Mouse (Mus musculus) spleen, embryonic (tissue): ENCODE measurements around the gene Sugt1.

ENCODE experiments used
- CTCF ChIA-PET: fragments of 350-600 bp; sonication (Branson Sonifier 250); formaldehyde crosslinking; loops from one replicate; lab custom pipeline; 2022; lab: Charles Lee

Sugt1 gene

DNA sequence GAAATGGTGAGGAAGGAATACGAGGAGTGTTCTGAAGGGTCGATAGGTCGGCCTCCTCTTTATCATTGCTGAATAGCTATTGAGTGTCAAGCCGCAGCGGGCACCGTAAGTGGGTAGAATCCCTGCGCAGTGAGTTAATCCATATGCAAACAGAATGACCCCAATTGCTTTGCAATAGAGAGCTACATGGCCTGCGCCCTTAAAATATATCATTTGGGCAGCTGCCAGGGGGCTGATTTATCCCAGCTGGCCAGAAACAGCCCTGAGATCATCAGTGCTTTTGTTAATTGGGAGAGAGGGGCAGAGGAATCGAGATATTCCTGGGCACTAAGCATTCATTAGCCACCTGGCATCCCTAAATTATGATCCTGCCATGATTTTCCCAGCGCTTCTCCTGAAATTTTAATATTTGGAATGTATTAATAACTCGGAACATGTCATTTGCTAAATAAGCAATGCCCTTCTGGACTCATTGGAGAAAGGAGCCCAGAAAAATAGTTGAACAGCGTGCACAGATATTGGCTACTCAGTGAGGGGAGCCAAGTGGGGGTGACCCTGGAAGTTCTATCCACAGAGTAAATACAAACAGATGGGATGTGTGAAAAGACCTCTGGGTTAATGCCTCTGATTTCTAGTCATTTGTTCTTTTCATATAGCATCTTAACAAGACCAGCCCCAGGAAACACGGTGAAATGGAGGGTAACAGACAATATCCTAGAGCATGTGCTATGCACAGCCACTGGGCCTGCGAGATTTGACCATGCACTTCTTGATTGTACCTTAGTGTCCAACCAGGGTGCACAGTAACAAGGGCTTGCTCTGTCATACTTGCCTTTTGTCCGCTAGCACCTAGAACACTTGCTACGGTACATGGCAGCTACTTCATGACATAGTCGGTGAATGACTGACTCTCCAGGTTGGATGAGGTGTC is 85.9 kb downstream of the Sugt1 start:
- CTCF ChIA-PET, result no interaction called here

DNA sequence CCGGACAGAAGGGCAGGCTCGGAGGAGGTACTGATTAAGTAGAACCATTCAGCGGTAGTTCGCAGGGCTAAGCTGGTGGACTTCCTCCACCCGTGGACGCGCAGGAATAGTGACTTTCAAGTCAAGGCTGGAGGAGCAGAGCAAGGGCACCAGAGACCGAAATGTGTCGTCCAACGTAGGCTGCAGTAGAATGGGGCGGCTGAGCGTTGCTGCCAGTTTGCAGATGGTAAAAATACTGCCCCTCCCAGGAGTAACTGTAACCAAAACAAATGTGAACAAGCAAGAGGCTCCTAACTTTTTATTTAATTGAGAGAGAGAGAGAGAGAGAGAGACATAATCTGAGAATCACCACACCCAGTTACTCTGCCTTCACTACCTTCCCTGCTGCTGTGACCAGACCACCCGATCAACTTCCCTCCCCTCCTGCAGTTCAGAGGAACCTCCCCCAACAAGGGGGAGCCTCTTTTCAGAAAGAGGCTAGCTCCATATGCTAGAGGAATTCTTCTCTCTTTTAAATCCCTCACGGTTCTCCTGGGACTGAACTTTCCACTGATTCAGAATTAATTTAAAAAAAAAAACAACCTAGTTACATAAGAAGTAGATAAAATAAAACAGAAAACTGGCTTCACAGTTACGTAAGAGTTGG is 89.7 kb downstream of the Sugt1 start:
- CTCF ChIA-PET, result no interaction called here

DNA sequence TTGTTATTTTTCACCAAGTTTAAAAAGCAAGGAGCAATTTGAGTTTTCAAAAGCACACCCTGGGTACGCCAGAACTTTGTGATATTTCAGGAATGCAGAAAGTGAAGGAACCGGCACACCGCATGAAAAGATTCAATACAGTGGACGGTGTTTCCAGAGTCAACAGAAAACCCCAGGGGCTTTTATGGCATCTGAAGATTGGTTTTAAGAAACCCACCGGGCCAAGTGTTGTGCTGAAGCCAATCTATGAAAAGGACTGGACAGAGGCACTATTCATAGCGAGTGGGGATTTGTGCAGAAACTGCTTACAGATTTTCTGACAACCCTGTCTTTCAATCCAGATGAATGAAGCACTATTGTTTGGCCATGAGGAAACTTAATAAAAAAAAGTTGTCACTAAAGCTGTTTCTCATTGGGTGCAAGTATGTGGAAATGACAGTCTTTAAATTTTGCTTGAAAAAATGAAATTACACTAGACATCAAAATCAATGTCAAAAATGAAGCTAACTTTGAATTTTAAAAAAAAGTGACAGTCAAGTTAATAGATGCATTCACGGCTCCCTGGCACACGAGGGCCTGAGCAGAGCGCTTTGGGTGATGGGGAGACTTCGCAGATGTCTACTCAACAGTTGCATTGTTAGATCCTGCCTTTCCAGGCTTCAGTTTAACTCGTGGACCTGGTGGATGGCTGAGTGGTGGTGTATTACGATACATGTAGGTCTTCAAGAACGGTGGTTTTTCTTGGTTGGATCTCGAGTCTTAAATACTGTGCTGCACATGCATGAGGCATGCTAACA is 90.6 kb downstream of the Sugt1 start:
- CTCF ChIA-PET, result no interaction called here

DNA sequence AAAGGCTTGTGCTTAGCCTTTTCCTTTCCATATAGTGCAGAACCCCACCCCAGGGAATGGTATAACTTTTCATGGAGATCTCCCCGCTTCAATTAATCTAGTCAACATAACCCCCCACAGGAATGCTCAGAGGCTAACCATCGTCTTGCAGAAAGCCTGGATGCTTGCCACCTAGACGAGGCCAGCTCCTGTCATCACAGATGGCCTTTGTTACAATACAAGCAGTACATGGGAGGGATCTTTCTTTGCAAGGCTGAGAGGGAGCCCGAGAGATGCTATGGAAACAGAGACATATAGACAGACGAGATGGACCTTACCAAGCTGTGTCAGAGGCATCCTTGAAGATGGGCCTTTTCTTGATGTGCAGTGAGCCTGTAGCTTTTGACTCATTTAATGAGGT is 93.2 kb downstream of the Sugt1 start:
- CTCF ChIA-PET, result no interaction called here
